Mouse (Mus musculus) spleen, adult 2 months (tissue): ENCODE data around the gene Farsa.

Source experiments
- CTCF ChIP-seq: fragments of 200-500 bp; IDR thresholded peaks from 2 replicates; pipeline ENCODE4 v1.5.1; 2011; ENCODE audit warnings: mild to moderate bottlenecking, inconsistent platforms; ENCODE audit not compliant: insufficient read depth, insufficient read length, insufficient replicate concordance; ENCODE audit errors: extremely low read depth
- POLR2A ChIP-seq: fragments of 200-500 bp; IDR thresholded peaks from 2 replicates; pipeline ENCODE4 v1.6.1; 2011; ENCODE audit warnings: low read depth, low read length, inconsistent platforms

- TF ChIP-seq CTCF (no peak), POLR2A (no peak)
Measured at GRCm38 (mm10) chr8:84909162-84909767, 52.5 kb downstream of the Farsa start.
